21 mouse cellular contexts compared by ENCODE assay signal in the genomic region with DNA sequence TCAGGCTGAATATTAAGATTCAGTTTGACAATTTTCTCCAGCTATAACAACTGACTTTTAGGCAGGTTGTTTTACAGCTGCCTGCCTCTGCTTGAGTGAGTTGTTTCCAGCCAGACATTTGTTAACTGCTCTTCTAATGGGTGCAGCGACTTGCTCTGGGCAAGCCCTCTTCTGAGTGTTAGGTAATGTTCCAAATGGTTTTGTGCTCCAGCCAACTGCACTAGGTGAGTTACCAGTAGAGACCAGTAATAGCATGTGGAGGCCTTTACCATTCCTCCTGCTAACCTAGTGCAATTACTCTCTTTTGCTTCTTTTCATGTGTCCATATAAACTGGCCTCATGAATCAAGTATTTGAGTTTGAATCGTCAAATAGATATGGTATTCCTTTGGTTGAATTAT.
"Had no signal": no experiment of that assay in that cellular context is flagged by ENCODE, and none has a peak within 500 bp of the region (broad histone marks: within the 10 kb centered on the region; RNA-seq: fewer than 3 reads in every experiment).

No protein-coding gene starts in this region.

- H3K36me3 ChIP-seq: heart, embryonic 10.5 days; heart, embryonic 12.5 days; hindbrain, embryonic 13.5 days; hindbrain, embryonic 15.5 days; limb, embryonic 13.5 days; limb, embryonic 15.5 days; liver, embryonic 12.5 days had no signal

- H3K27ac ChIP-seq: heart, embryonic 10.5 days; hindbrain, embryonic 13.5 days; hindbrain, embryonic 15.5 days; hindbrain, postnatal 0 days; limb, embryonic 13.5 days; limb, embryonic 15.5 days; liver, embryonic 12.5 days; liver, embryonic 14.5 days had no signal

- DNase-seq: forebrain, postnatal 0 days; gastrocnemius, postnatal 14 days; gastrocnemius, postnatal 36 days; heart, adult 18-20 months; heart, postnatal 14 days; heart, postnatal 36 days; kidney, adult 18-20 months; kidney, postnatal 14 days; layer of hippocampus, adult 9-11 months; layer of hippocampus, postnatal 36 days; left cerebral cortex, postnatal 4 days had no signal

- H3K27me3 ChIP-seq: heart, embryonic 12.5 days; hindbrain, embryonic 13.5 days; hindbrain, embryonic 15.5 days; limb, embryonic 13.5 days; limb, embryonic 15.5 days; liver, embryonic 12.5 days had no signal

- H3K9ac ChIP-seq: forebrain, postnatal 0 days; heart, embryonic 12.5 days; hindbrain, embryonic 13.5 days; hindbrain, embryonic 15.5 days; limb, embryonic 13.5 days; limb, embryonic 15.5 days; liver, embryonic 12.5 days; liver, embryonic 14.5 days had no signal

- H3K4me1 ChIP-seq: heart, embryonic 10.5 days; heart, embryonic 12.5 days; hindbrain, embryonic 13.5 days; hindbrain, embryonic 15.5 days; limb, embryonic 15.5 days; liver, embryonic 12.5 days had no signal

- ATAC-seq: forebrain, postnatal 0 days; hindbrain, postnatal 0 days; intestine, embryonic 16.5 days; liver, embryonic 12.5 days had no signal

- H3K9me3 ChIP-seq: heart, embryonic 10.5 days; heart, embryonic 12.5 days; hindbrain, embryonic 13.5 days; hindbrain, embryonic 15.5 days; limb, embryonic 15.5 days; liver, embryonic 12.5 days had no signal

- H3K4me3 ChIP-seq: heart, embryonic 10.5 days; heart, embryonic 12.5 days; hindbrain, embryonic 13.5 days; hindbrain, embryonic 15.5 days; limb, embryonic 13.5 days; limb, embryonic 15.5 days; liver, embryonic 12.5 days had no signal

- H3K4me2 ChIP-seq: heart, embryonic 12.5 days; hindbrain, embryonic 13.5 days; hindbrain, embryonic 15.5 days; limb, embryonic 13.5 days; limb, embryonic 15.5 days; liver, embryonic 12.5 days had no signal
